21 mouse cellular contexts compared by ENCODE assay signal in genomic region chr13:15531568-15531967, GRCm38 (mm10).
"Had no signal": no experiment of that assay in that cellular context is flagged by ENCODE, and none has a peak within 500 bp of the region (broad histone marks: within the 10 kb centered on the region; RNA-seq: fewer than 3 reads in every experiment).

No protein-coding gene starts in this region.

- H3K27me3 ChIP-seq: lung, embryonic 15.5 days; megakaryocyte, embryonic 14.5 days; neural tube, embryonic 13.5 days; neural tube, embryonic 15.5 days had no signal

- H3K27ac ChIP-seq: lung, embryonic 15.5 days; macrophage; neural tube, embryonic 13.5 days; neural tube, embryonic 15.5 days had no signal

- H3K4me3 ChIP-seq: lung, embryonic 15.5 days; megakaryocyte, embryonic 14.5 days; myocyte; neural tube, embryonic 13.5 days; neural tube, embryonic 15.5 days had no signal

- ATAC-seq: lung, postnatal 0 days; midbrain, embryonic 16.5 days had no signal

- H3K9me3 ChIP-seq: lung, embryonic 15.5 days; neural tube, embryonic 13.5 days; neural tube, embryonic 15.5 days had no signal

- H3K36me3 ChIP-seq: lung, embryonic 15.5 days; neural tube, embryonic 13.5 days; neural tube, embryonic 15.5 days had no signal

- H3K4me1 ChIP-seq: megakaryocyte, embryonic 14.5 days; neural tube, embryonic 13.5 days; neural tube, embryonic 15.5 days had no signal

- H3K4me2 ChIP-seq: lung, embryonic 15.5 days; midbrain, embryonic 11.5 days; neural tube, embryonic 13.5 days; neural tube, embryonic 15.5 days had no signal

- H3K9ac ChIP-seq: lung, embryonic 15.5 days; neural tube, embryonic 13.5 days; neural tube, embryonic 15.5 days had no signal

- DNase-seq: lung, adult 2 months; lung, postnatal 14 days; lung, postnatal 36 days; midbrain, embryonic 14.5 days; retina, postnatal 1 day; right cerebral cortex, adult 18-20 months; right cerebral cortex, postnatal 25 days; right cerebral cortex, postnatal 4 days; spleen, adult 18-20 months; thymus, adult 18-20 months; thymus, postnatal 14 days; thymus, postnatal 36 days had no signal
